Mouse (Mus musculus) stomach, postnatal 0 days (tissue): ENCODE data around the gene Cfap97d1. TPM values are rescaled to one million over a fixed set of nuclear protein-coding genes. Genes with fewer than 3 reads are reported as not detected.
A peak's percentile ranks its signal among the peaks of the same experiment; 100 is the strongest.
"Not testable (repeated sequence)": the region's sequence is repeated elsewhere in the genome, so short reads cannot be mapped to it uniquely, and the experiment has no call there.

Source experiments
- ATAC-seq: fragments of 200-750 bp; cut with Nextera tagmentation; 2 replicates; pipeline ENCODE4 v1.8.0; 2017; ENCODE audit not compliant: low FRiP score, low TSS enrichment
- DNase-seq: peaks from one replicate; pipeline ENCODE4 v3.0.0-alpha.2; 2016; ENCODE audit warnings: low spot score
- H3K27ac ChIP-seq: fragments of 300-500 bp; sonication (generic); replicated peaks from 2 replicates; pipeline ENCODE4 v1.5.1; 2014; ENCODE audit warnings: mild to moderate bottlenecking, control low read depth
- H3K27me3 ChIP-seq: fragments of 300-500 bp; sonication (generic); 2 replicates; pipeline ENCODE4 v1.6.1; 2014; ENCODE audit warnings: low read length; ENCODE audit not compliant: control insufficient read depth, insufficient read depth
- H3K36me3 ChIP-seq: fragments of 300-500 bp; sonication (generic); 2 replicates; pipeline ENCODE4 v1.6.1; 2014; ENCODE audit warnings: low read length, mixed read lengths; ENCODE audit not compliant: control insufficient read depth, insufficient read depth
- H3K4me1 ChIP-seq: fragments of 300-500 bp; sonication (generic); replicated peaks from 2 replicates; pipeline ENCODE4 v1.6.1; 2014; ENCODE audit warnings: antibody characterized with exemption; ENCODE audit not compliant: control insufficient read depth, insufficient read depth
- H3K4me2 ChIP-seq: fragments of 300-500 bp; sonication (generic); replicated peaks from 2 replicates; pipeline ENCODE4 v1.6.1; 2014; ENCODE audit warnings: low read depth, mild to moderate bottlenecking, control low read depth, moderate library complexity
- H3K4me3 ChIP-seq: fragments of 300-500 bp; sonication (generic); 2 replicates; pipeline ENCODE4 v1.5.1; 2014; ENCODE audit warnings: low read depth, low read length, control low read depth
- H3K9ac ChIP-seq: fragments of 300-500 bp; sonication (generic); 2 replicates; pipeline ENCODE4 v1.6.1; 2014; ENCODE audit warnings: mild to moderate bottlenecking, low read length, control low read depth, mixed read lengths
- H3K9me3 ChIP-seq: fragments of 300-500 bp; sonication (generic); 2 replicates; pipeline ENCODE4 v1.6.1; 2016; ENCODE audit warnings: low read length; ENCODE audit not compliant: control insufficient read depth
- CTCF ChIP-seq: IDR thresholded peaks from 2 replicates; pipeline ENCODE4 v1.5.1; 2016; ENCODE audit warnings: antibody characterized with exemption, low read depth, mild to moderate bottlenecking, moderate library complexity
- EP300 ChIP-seq: optimal IDR thresholded peaks from 2 replicates; pipeline ENCODE3; 2016; ENCODE audit warnings: antibody characterized with exemption
- WGBS: fragments of 180-500 bp; shearing (Covaris S2); extraction: QIAGEN DNeasy Blood & Tissue Kit; methylation state at CpG from one replicate; pipeline ENCODE4 v1.1.7; 2014; 5-methylcytosine and 5-hydroxymethylcytosine counted together
- polyA plus RNA-seq: library from polyadenylated mRNA; unstranded; fragments of >200 nt; fragmentation: Nextera tagmentation; extraction: Ambion mirVana; gene quantifications from 2 replicates; pipeline ENCODE4 v1.2.1, GENCODE M21; 2015

The Cfap97d1 gene
- polyA plus RNA-seq, 1 experiment from 2014 or later = not detected

- 66% methylated on average over 6 of the region's 6 CpGs for WGBS
- DNase-seq (no peak), ATAC-seq (no peak)
- Histone ChIP-seq H3K27me3 (no peaks in the 10 kb centered on the region), H3K9ac (no peak overlapping the region), H3K36me3 (peaks cover 5% of the 10 kb centered on the region; the same call in 1 of the 2 replicates), H3K4me2 (peak overlapping the region; percentile 100), H3K4me3 (no peak overlapping the region), H3K9me3 (no peaks in the 10 kb centered on the region), H3K4me1 (0 out of 2 replicates have a peak, but pooled peaks cover 2% of the 10 kb centered on the region), H3K27ac (peak overlapping the region; percentile 40; the same call in 1 of the 2 replicates)
- TF ChIP-seq EP300 (no peak), CTCF (no peak)
Observed at GRCm38 (mm10) chr11:101982981-101983411, 1.1 kb upstream of the Cfap97d1 start.

- WGBS = 72% methylated on average over 10 of the region's 10 CpGs
- peak overlapping the region; percentile 68; the same call in 1 of the 2 replicates for H3K4me3 ChIP-seq
- H3K4me2 ChIP-seq = peak overlapping the region; percentile 100
- no peaks in the 10 kb centered on the region for H3K27me3 ChIP-seq
- DNase-seq (no peak), ATAC-seq (no peak)
- no peak overlapping the region for H3K9ac ChIP-seq
- peaks cover 5% of the 10 kb centered on the region; the same call in 1 of the 2 replicates for H3K36me3 ChIP-seq
- TF ChIP-seq EP300 (no peak), CTCF (no peak)
- H3K9me3 ChIP-seq = no peaks in the 10 kb centered on the region
- H3K27ac ChIP-seq = peak overlapping the region; percentile 40; the same call in 1 of the 2 replicates
- 0 out of 2 replicates have a peak, but pooled peaks cover 2% of the 10 kb centered on the region for H3K4me1 ChIP-seq
Observed at GRCm38 (mm10) chr11:101983431-101983921, 603 bp upstream of the Cfap97d1 start.

DNA sequence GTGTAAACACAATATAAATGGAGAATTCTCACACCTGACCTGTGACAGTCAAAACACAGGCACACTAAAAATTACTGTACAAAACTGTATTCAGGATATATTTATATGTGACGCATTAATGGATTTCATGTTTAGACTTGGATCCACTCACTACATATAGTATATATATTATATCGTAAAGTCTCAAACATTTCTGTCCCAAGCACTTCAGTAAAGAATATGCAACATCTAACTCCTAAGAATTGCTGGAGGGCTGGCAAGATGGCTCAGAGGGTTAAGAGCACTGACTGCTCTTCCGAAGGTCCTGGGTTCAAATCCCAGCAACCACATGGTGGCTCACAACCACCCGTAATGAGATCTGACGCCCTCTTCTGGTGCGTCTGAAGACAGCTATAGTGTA is 1.4 kb downstream of the Cfap97d1 start:
- not testable (repeated sequence) for H3K27ac ChIP-seq, H3K4me2 ChIP-seq, H3K4me1 ChIP-seq, H3K4me3 ChIP-seq, H3K27me3 ChIP-seq, H3K9me3 ChIP-seq, H3K9ac ChIP-seq, ATAC-seq, DNase-seq, H3K36me3 ChIP-seq
- WGBS = 35% methylated on average over 6 of the region's 6 CpGs

GRCm38 (mm10) chr11:101985990-101986389 is 1.9 kb downstream of the Cfap97d1 start:
- TF ChIP-seq CTCF (peak; percentile 98), EP300 (no peak)
- peak; percentile 28 for ATAC-seq
- peak overlapping the region; percentile 36; the same call in 1 of the 2 replicates for H3K4me2 ChIP-seq
- DNase-seq = peak; percentile 87
- H3K9me3 ChIP-seq = no peaks in the 10 kb centered on the region
- 2% methylated on average over 10 of the region's 10 CpGs for WGBS
- H3K27ac ChIP-seq = no peak overlapping the region
- 0 out of 2 replicates have a peak, but pooled peaks cover 2% of the 10 kb centered on the region for H3K4me1 ChIP-seq
- no peak overlapping the region for H3K4me3 ChIP-seq
- no peak overlapping the region for H3K9ac ChIP-seq
- peaks cover 1% of the 10 kb centered on the region; the same call in 1 of the 2 replicates for H3K36me3 ChIP-seq
- no peaks in the 10 kb centered on the region for H3K27me3 ChIP-seq

- Histone ChIP-seq H3K36me3 (no peaks in the 10 kb centered on the region), H3K9ac (no peak within 1 kb of the TSS), H3K9me3 (no peaks in the 10 kb centered on the region), H3K4me2 (peak within 1 kb of the TSS; percentile 36; the same call in 1 of the 2 replicates), H3K4me1 (0 out of 2 replicates have a peak, but pooled peaks cover 2% of the 10 kb centered on the region), H3K4me3 (no peak within 1 kb of the TSS), H3K27ac (no peak within 1 kb of the TSS), H3K27me3 (no peaks in the 10 kb centered on the region)
- TF ChIP-seq CTCF (no peak), EP300 (no peak)
- DNase-seq (no peak), ATAC-seq (no peak)
- 78% methylated on average over 3 of the region's 3 CpGs for WGBS
Observed at GRCm38 (mm10) chr11:101986913-101987312, 2.8 kb downstream of the Cfap97d1 start, which contains the start of gene Dusp3. TSS of gene Dusp3 (minus strand) at chr11:101987013.

DNA sequence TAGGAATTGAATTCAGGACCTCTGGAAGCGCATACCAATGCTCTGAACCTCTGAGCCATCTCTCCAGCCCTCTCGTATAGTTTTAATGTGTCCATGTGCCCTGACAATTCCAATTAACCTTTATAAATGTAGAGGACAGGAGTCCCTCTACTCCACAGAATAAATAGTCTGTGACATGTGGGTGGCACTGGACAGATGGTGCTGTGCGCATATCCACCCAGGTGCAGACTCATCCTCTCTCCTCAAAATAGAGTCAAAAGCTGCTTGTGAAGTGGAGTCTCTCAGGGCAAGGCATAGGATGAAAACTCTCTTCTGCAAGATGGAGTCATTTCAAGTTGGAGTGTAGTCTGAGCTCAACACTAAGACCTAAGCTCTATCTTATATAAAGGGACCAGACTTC is 6.2 kb downstream of the Cfap97d1 start:
- H3K27me3 ChIP-seq = no peaks in the 10 kb centered on the region
- DNase-seq = no peak
- no peaks in the 10 kb centered on the region for H3K36me3 ChIP-seq
- TF ChIP-seq CTCF (no peak), EP300 (no peak)
- 87% methylated on average over 3 of the region's 3 CpGs for WGBS
- no peak for ATAC-seq
- H3K27ac ChIP-seq = no peak overlapping the region
- no peaks in the 10 kb centered on the region for H3K9me3 ChIP-seq
- H3K4me2 ChIP-seq = no peak overlapping the region
- no peak overlapping the region for H3K4me3 ChIP-seq
- no peak overlapping the region for H3K9ac ChIP-seq
- no peaks in the 10 kb centered on the region for H3K4me1 ChIP-seq
